Mouse (Mus musculus): ENCODE data around the gene Erbb4. TPM values are rescaled to one million over a fixed set of nuclear protein-coding genes. Genes with fewer than 3 reads are reported as not detected.

Gene Erbb4
- total RNA-seq (2023), result not detected

GRCm38 (mm10) chr1:69107485-69108158, at the start of gene Erbb4:
TSS of gene Erbb4 (minus strand) at chr1:69108059.

